Mouse (Mus musculus): ENCODE measurements around the gene Rnf212. TPM values are rescaled to one million over a fixed set of nuclear protein-coding genes. Genes with fewer than 3 reads are reported as not detected.

Rnf212 gene
- total and polyA plus RNA-seq, 3 experiments: not detected

GRCm38 (mm10) chr5:108695861-108696260, 78.9 kb downstream of the Rnf212 start:
- peaks cover 66% of the 10 kb centered on the region for H3K27me3 ChIP-seq (replicated peaks)
- H3K9me3 ChIP-seq (replicated peaks; ENCODE audit: low read length): peaks cover 7% of the 10 kb centered on the region
- DNase-seq (ENCODE audit: extremely low read depth): no peak
- in situ Hi-C loops (cut with MboI; ENCODE audit: low pct_ligation_motif_present, low pct_unique_long_range_greater_than_20kb, low sequenced_read_pairs) (no loop called here), dilution Hi-C loops (cut with MboI; ENCODE audit: extremely low pct_ligation_motif_present, extremely low pct_unique_long_range_greater_than_20kb, low sequenced_read_pairs) (no loop called here)
- peaks cover 3 to 5% of the 10 kb centered on the region in 2 experiments; a peak in 2 of 4 replicates for H3K4me1 ChIP-seq (ENCODE audit: control insufficient read depth in 1 of 2, insufficient read depth in 2 of 2)
- H3K9ac ChIP-seq (ENCODE audit: insufficient read depth, low read depth): no peak overlapping the region
- TF ChIP-seq RCOR1 (conservative IDR thresholded peaks at IDR 0.05; ENCODE audit: low read depth, low read length) (no peak), HCFC1 (IDR thresholded peaks at IDR 0.05; ENCODE audit: low read depth, low read length) (no peak), PAX5 (IDR thresholded peaks at IDR 0.05; ENCODE audit: low read length) (no peak), MYC (IDR thresholded peaks at IDR 0.05; ENCODE audit: low read depth, low read length) (no peak), GABPA (IDR thresholded peaks at IDR 0.05; ENCODE audit: insufficient replicate concordance, low read depth, low read length) (no peak), EP300 (IDR thresholded peaks at IDR 0.05; ENCODE audit: low read length) (no peak), SMC3 (IDR thresholded peaks at IDR 0.05; ENCODE audit: low read depth, low read length) (no peak), ZKSCAN1 (IDR thresholded peaks at IDR 0.05; ENCODE audit: borderline replicate concordance, low read depth, low read length) (no peak), ZNF384 (IDR thresholded peaks at IDR 0.05; ENCODE audit: low read depth, low read length) (no peak), NELFE (IDR thresholded peaks at IDR 0.05; ENCODE audit: low read depth, low read length) (no peak), SIN3A (IDR thresholded peaks at IDR 0.05; ENCODE audit: low read length) (no peak), CHD1 (IDR thresholded peaks at IDR 0.05; ENCODE audit: low read depth, low read length) (no peak), MEF2A (IDR thresholded peaks at IDR 0.05; ENCODE audit: borderline replicate concordance, low read depth, low read length) (no peak), MXI1 (IDR thresholded peaks at IDR 0.05; ENCODE audit: low read depth, low read length) (no peak), MAFK (IDR thresholded peaks at IDR 0.05; ENCODE audit: insufficient replicate concordance, low read length) (no peak), IRF4 (IDR thresholded peaks at IDR 0.05; ENCODE audit: low read depth, low read length) (no peak), JUN (IDR thresholded peaks at IDR 0.05; ENCODE audit: insufficient read depth, low read depth, low read length) (no peak)
- H3K4me2 ChIP-seq (ENCODE audit: insufficient read depth, low read depth, poor library complexity, severe bottlenecking): no peak overlapping the region
- no peaks in the 10 kb centered on the region for H3K79me2 ChIP-seq (replicated peaks; ENCODE audit: control insufficient read depth, extremely low read depth, insufficient read depth, poor library complexity, severe bottlenecking)
- H3K4me3 ChIP-seq (replicated peaks in 1 of 3; ENCODE audit: low read depth in 2 of 3, low read length in 2 of 3, poor library complexity in 1 of 3): no peak overlapping the region
- no peaks in the 10 kb centered on the region for H3K36me3 ChIP-seq (replicated peaks in 1 of 2; ENCODE audit: control insufficient read depth in 1 of 2, insufficient read depth in 1 of 2, low read length in 1 of 2)
- H3K27ac ChIP-seq (ENCODE audit: insufficient read depth, low read depth): no peak overlapping the region

GRCm38 (mm10) chr5:108694352-108695261, 80.2 kb downstream of the Rnf212 start:
- Histone ChIP-seq H3K9me3 (replicated peaks; ENCODE audit: low read length) (peaks cover 7% of the 10 kb centered on the region), H3K4me3 (replicated peaks in 1 of 3; ENCODE audit: low read depth in 2 of 3, low read length in 2 of 3, poor library complexity in 1 of 3) (peak overlapping the region in 2 of 3 experiments; percentile 41 to 55), H3K4me1 (ENCODE audit: control insufficient read depth in 1 of 2, insufficient read depth in 2 of 2) (peaks cover 3 to 5% of the 10 kb centered on the region in 2 experiments; a peak in 2 of 4 replicates), H3K36me3 (replicated peaks in 1 of 2; ENCODE audit: control insufficient read depth in 1 of 2, insufficient read depth in 1 of 2, low read length in 1 of 2) (no peaks in the 10 kb centered on the region), H3K27me3 (replicated peaks) (peaks cover 54% of the 10 kb centered on the region), H3K27ac (ENCODE audit: insufficient read depth, low read depth) (no peak overlapping the region), H3K4me2 (ENCODE audit: insufficient read depth, low read depth, poor library complexity, severe bottlenecking) (peak overlapping the region; percentile 78), H3K9ac (ENCODE audit: insufficient read depth, low read depth) (peak overlapping the region; percentile 14; the same call in 1 of the 2 replicates), H3K79me2 (replicated peaks; ENCODE audit: control insufficient read depth, extremely low read depth, insufficient read depth, poor library complexity, severe bottlenecking) (no peaks in the 10 kb centered on the region)
- TF ChIP-seq BHLHE40 (IDR thresholded peaks at IDR 0.05; ENCODE audit: low read depth, low read length) (no peak), KAT2A (IDR thresholded peaks at IDR 0.05; ENCODE audit: insufficient replicate concordance, low read length) (no peak), E2F4 (IDR thresholded peaks at IDR 0.05; ENCODE audit: insufficient replicate concordance, low read depth, low read length) (no peak), CHD2 (IDR thresholded peaks at IDR 0.05; ENCODE audit: low read length) (no peak), TCF12 (IDR thresholded peaks at IDR 0.05; ENCODE audit: low read depth, low read length) (no peak), USF2 (conservative IDR thresholded peaks at IDR 0.05; ENCODE audit: low read depth, low read length) (no peak), ELF1 (IDR thresholded peaks at IDR 0.05; ENCODE audit: low read depth, low read length) (no peak), POLR2A (IDR thresholded peaks at IDR 0.05; ENCODE audit: low read depth, low read length) (no peak), MAX (IDR thresholded peaks at IDR 0.05; ENCODE audit: low read length) (no peak), MAFK (IDR thresholded peaks at IDR 0.05; ENCODE audit: insufficient replicate concordance, low read length) (no peak), MYC (IDR thresholded peaks at IDR 0.05; ENCODE audit: low read depth, low read length) (no peak), USF1 (IDR thresholded peaks at IDR 0.05; ENCODE audit: low read depth, low read length) (no peak), EP300 (IDR thresholded peaks at IDR 0.05; ENCODE audit: low read length) (no peak), MXI1 (IDR thresholded peaks at IDR 0.05; ENCODE audit: low read depth, low read length) (no peak), ZC3H11A (IDR thresholded peaks at IDR 0.05; ENCODE audit: low read depth, low read length) (no peak), GABPA (IDR thresholded peaks at IDR 0.05; ENCODE audit: insufficient replicate concordance, low read depth, low read length) (no peak), CHD1 (IDR thresholded peaks at IDR 0.05; ENCODE audit: low read depth, low read length) (no peak), MAZ (IDR thresholded peaks at IDR 0.05; ENCODE audit: low read depth, low read length) (no peak), IRF4 (IDR thresholded peaks at IDR 0.05; ENCODE audit: low read depth, low read length) (no peak)
- in situ Hi-C loops (cut with MboI; ENCODE audit: low pct_ligation_motif_present, low pct_unique_long_range_greater_than_20kb, low sequenced_read_pairs) (no loop called here), dilution Hi-C loops (cut with MboI; ENCODE audit: extremely low pct_ligation_motif_present, extremely low pct_unique_long_range_greater_than_20kb, low sequenced_read_pairs) (no loop called here)
- no peak for DNase-seq (ENCODE audit: extremely low read depth)

All from CH12.LX (cell line).